Mouse (Mus musculus): ENCODE results near the gene Hbb-bh2. TPM values are rescaled to one million over a fixed set of nuclear protein-coding genes. Genes with fewer than 3 reads are reported as not detected.

The Hbb-bh2 gene
- polyA plus RNA-seq (2015; fragmentation: Nextera tagmentation; extraction: Ambion mirVana): not detected in 2 replicates

GRCm38 (mm10) chr7:103840268-103840667, at the start of gene Hbb-bh2:
Gene Hbb-bh2, minus strand, starts transcription at chr7:103840520.
- Histone ChIP-seq H3K36me3 (ENCODE audit: poor library complexity, severe bottlenecking) (no peaks in the 10 kb centered on the region), H3K4me3 (no peak within 1 kb of the TSS), H3K27me3 (no peaks in the 10 kb centered on the region), H3K9ac (no peak within 1 kb of the TSS), H3K4me2 (no peak within 1 kb of the TSS), H3K27ac (no peak within 1 kb of the TSS), H3K9me3 (replicated peaks) (no peaks in the 10 kb centered on the region), H3K4me1 (no peaks in the 10 kb centered on the region)
- ATAC-seq: no peak
- 74% methylated on average over 3 of the region's 3 CpGs for WGBS

- Histone ChIP-seq H3K4me3 (no peak within 1 kb of the TSS), H3K4me1 (no peaks in the 10 kb centered on the region), H3K4me2 (no peak within 1 kb of the TSS), H3K27ac (no peak within 1 kb of the TSS), H3K9ac (no peak within 1 kb of the TSS), H3K36me3 (ENCODE audit: poor library complexity, severe bottlenecking) (no peaks in the 10 kb centered on the region), H3K9me3 (replicated peaks) (no peaks in the 10 kb centered on the region), H3K27me3 (no peaks in the 10 kb centered on the region)
- ATAC-seq: no peak
Measured at GRCm38 (mm10) chr7:103886152-103886551, 45.8 kb upstream of the Hbb-bh2 start, which contains the start of gene Olfr66. Gene Olfr66, minus strand, starts transcription at chr7:103886252.

GRCm38 (mm10) chr7:103877093-103877492, 36.8 kb upstream of the Hbb-bh2 start:
- WGBS: 86% methylated on average over 2 of the region's 2 CpGs
- no peak for ATAC-seq
- H3K4me1 ChIP-seq: no peaks in the 10 kb centered on the region

GRCm38 (mm10) chr7:103874451-103874850, 34.1 kb upstream of the Hbb-bh2 start:
- no peak overlapping the region for H3K27ac ChIP-seq
- no peaks in the 10 kb centered on the region for H3K4me1 ChIP-seq
- no peaks in the 10 kb centered on the region for H3K36me3 ChIP-seq (ENCODE audit: poor library complexity, severe bottlenecking)
- WGBS: 52% methylated on average over 5 of the region's 5 CpGs
- no peak overlapping the region for H3K9ac ChIP-seq
- no peaks in the 10 kb centered on the region for H3K27me3 ChIP-seq
- no peak overlapping the region for H3K4me2 ChIP-seq
- no peaks in the 10 kb centered on the region for H3K9me3 ChIP-seq (replicated peaks)
- H3K4me3 ChIP-seq: no peak overlapping the region
- no peak for ATAC-seq

More at GRCm38 (mm10) chr7:103877093-103877492, 36.8 kb upstream of the Hbb-bh2 start:
- no peaks in the 10 kb centered on the region for H3K36me3 ChIP-seq (ENCODE audit: poor library complexity, severe bottlenecking)
- H3K4me3 ChIP-seq: no peak overlapping the region
- H3K9ac ChIP-seq: no peak overlapping the region
- H3K27me3 ChIP-seq: no peaks in the 10 kb centered on the region
- H3K27ac ChIP-seq: no peak overlapping the region
- H3K9me3 ChIP-seq (replicated peaks): no peaks in the 10 kb centered on the region
- no peak overlapping the region for H3K4me2 ChIP-seq

GRCm38 (mm10) chr7:103873064-103873463, 32.7 kb upstream of the Hbb-bh2 start:
- Histone ChIP-seq H3K9ac (no peak overlapping the region), H3K36me3 (ENCODE audit: poor library complexity, severe bottlenecking) (no peaks in the 10 kb centered on the region), H3K27me3 (no peaks in the 10 kb centered on the region), H3K4me1 (no peaks in the 10 kb centered on the region), H3K27ac (no peak overlapping the region), H3K4me2 (no peak overlapping the region), H3K4me3 (no peak overlapping the region), H3K9me3 (replicated peaks) (no peaks in the 10 kb centered on the region)
- ATAC-seq: no peak
- WGBS: 9% methylated on average over 1 of the region's 1 CpGs

GRCm38 (mm10) chr7:103870667-103871066, 30.3 kb upstream of the Hbb-bh2 start:
- H3K9ac ChIP-seq: no peak overlapping the region
- H3K4me2 ChIP-seq: no peak overlapping the region
- H3K4me1 ChIP-seq: no peaks in the 10 kb centered on the region
- ATAC-seq: no peak
- no peak overlapping the region for H3K4me3 ChIP-seq
- no peaks in the 10 kb centered on the region for H3K9me3 ChIP-seq (replicated peaks)
- no peaks in the 10 kb centered on the region for H3K36me3 ChIP-seq (ENCODE audit: poor library complexity, severe bottlenecking)
- no peak overlapping the region for H3K27ac ChIP-seq
- H3K27me3 ChIP-seq: no peaks in the 10 kb centered on the region

- Histone ChIP-seq H3K4me1 (no peaks in the 10 kb centered on the region), H3K9ac (no peak overlapping the region), H3K27ac (no peak overlapping the region), H3K36me3 (ENCODE audit: poor library complexity, severe bottlenecking) (no peaks in the 10 kb centered on the region), H3K4me3 (no peak overlapping the region), H3K27me3 (no peaks in the 10 kb centered on the region), H3K9me3 (replicated peaks) (no peaks in the 10 kb centered on the region), H3K4me2 (no peak overlapping the region)
- ATAC-seq: no peak
Measured at GRCm38 (mm10) chr7:103865716-103866115, 25.4 kb upstream of the Hbb-bh2 start.

- no peak overlapping the region for H3K4me2 ChIP-seq
- WGBS: 85% methylated on average over 3 of the region's 3 CpGs
- H3K27ac ChIP-seq: no peak overlapping the region
- no peaks in the 10 kb centered on the region for H3K36me3 ChIP-seq (ENCODE audit: poor library complexity, severe bottlenecking)
- no peaks in the 10 kb centered on the region for H3K27me3 ChIP-seq
- H3K9me3 ChIP-seq (replicated peaks): no peaks in the 10 kb centered on the region
- no peak overlapping the region for H3K4me3 ChIP-seq
- H3K4me1 ChIP-seq: no peaks in the 10 kb centered on the region
- ATAC-seq: no peak
- H3K9ac ChIP-seq: no peak overlapping the region
Measured at GRCm38 (mm10) chr7:103861531-103861930, 21.2 kb upstream of the Hbb-bh2 start.

GRCm38 (mm10) chr7:103860855-103861254, 20.5 kb upstream of the Hbb-bh2 start:
- no peak overlapping the region for H3K27ac ChIP-seq
- ATAC-seq: no peak
- no peaks in the 10 kb centered on the region for H3K36me3 ChIP-seq (ENCODE audit: poor library complexity, severe bottlenecking)
- no peaks in the 10 kb centered on the region for H3K9me3 ChIP-seq (replicated peaks)
- no peaks in the 10 kb centered on the region for H3K27me3 ChIP-seq
- H3K9ac ChIP-seq: no peak overlapping the region
- 62% methylated on average over 1 of the region's 1 CpGs for WGBS
- no peak overlapping the region for H3K4me2 ChIP-seq
- H3K4me3 ChIP-seq: no peak overlapping the region
- no peaks in the 10 kb centered on the region for H3K4me1 ChIP-seq

GRCm38 (mm10) chr7:103859076-103859475, 18.8 kb upstream of the Hbb-bh2 start:
- 80% methylated on average over 2 of the region's 2 CpGs for WGBS
- Histone ChIP-seq H3K9ac (no peak overlapping the region), H3K4me2 (no peak overlapping the region), H3K36me3 (ENCODE audit: poor library complexity, severe bottlenecking) (no peaks in the 10 kb centered on the region), H3K27ac (no peak overlapping the region), H3K27me3 (no peaks in the 10 kb centered on the region), H3K4me3 (no peak overlapping the region), H3K4me1 (no peaks in the 10 kb centered on the region), H3K9me3 (replicated peaks) (no peaks in the 10 kb centered on the region)
- no peak for ATAC-seq

GRCm38 (mm10) chr7:103854669-103855068, 14.3 kb upstream of the Hbb-bh2 start:
- no peaks in the 10 kb centered on the region for H3K27me3 ChIP-seq
- H3K27ac ChIP-seq: no peak overlapping the region
- no peaks in the 10 kb centered on the region for H3K4me1 ChIP-seq
- 76% methylated on average over 1 of the region's 1 CpGs for WGBS
- no peak overlapping the region for H3K9ac ChIP-seq
- no peak overlapping the region for H3K4me3 ChIP-seq
- H3K9me3 ChIP-seq (replicated peaks): no peaks in the 10 kb centered on the region
- no peak overlapping the region for H3K4me2 ChIP-seq
- no peaks in the 10 kb centered on the region for H3K36me3 ChIP-seq (ENCODE audit: poor library complexity, severe bottlenecking)
- no peak for ATAC-seq

- 65% methylated on average over 2 of the region's 2 CpGs for WGBS
- H3K9ac ChIP-seq: no peak within 1 kb of the TSS
- no peak within 1 kb of the TSS for H3K4me2 ChIP-seq
- no peaks in the 10 kb centered on the region for H3K4me1 ChIP-seq
- H3K27ac ChIP-seq: no peak within 1 kb of the TSS
- no peaks in the 10 kb centered on the region for H3K27me3 ChIP-seq
- no peaks in the 10 kb centered on the region for H3K9me3 ChIP-seq (replicated peaks)
- no peaks in the 10 kb centered on the region for H3K36me3 ChIP-seq (ENCODE audit: poor library complexity, severe bottlenecking)
- H3K4me3 ChIP-seq: no peak within 1 kb of the TSS
- ATAC-seq: no peak
Measured at GRCm38 (mm10) chr7:103853090-103853489, 12.8 kb upstream of the Hbb-bh2 start, which contains the start of gene Hbb-y. Gene Hbb-y, minus strand, starts transcription at chr7:103853216.

GRCm38 (mm10) chr7:103844525-103845325, 4.4 kb upstream of the Hbb-bh2 start:
- WGBS: 50% methylated on average over 2 of the region's 2 CpGs

More at GRCm38 (mm10) chr7:103844525-103845325, 4.4 kb upstream of the Hbb-bh2 start:
- Histone ChIP-seq H3K9me3 (replicated peaks) (no peaks in the 10 kb centered on the region), H3K4me1 (no peaks in the 10 kb centered on the region), H3K4me2 (no peak overlapping the region), H3K27ac (no peak overlapping the region), H3K36me3 (ENCODE audit: poor library complexity, severe bottlenecking) (no peaks in the 10 kb centered on the region), H3K9ac (no peak overlapping the region), H3K27me3 (no peaks in the 10 kb centered on the region), H3K4me3 (no peak overlapping the region)
- no peak for ATAC-seq

All from forebrain, embryonic 13.5 days (tissue).